Mouse (Mus musculus) megakaryocyte, embryonic 14.5 days (primary cell): ENCODE data around the gene Zbtb20.

Experiments used
- FLI1 ChIP-seq: IDR thresholded peaks from 2 replicates; pipeline ENCODE4 v1.6.1; 2012; ENCODE audit warnings: low read length, inconsistent platforms, mixed read lengths
- GATA1 ChIP-seq: IDR thresholded peaks from 3 replicates; pipeline ENCODE4 v1.6.1; 2012; ENCODE audit warnings: mixed read lengths, low read length, inconsistent platforms, borderline replicate concordance

DNA sequence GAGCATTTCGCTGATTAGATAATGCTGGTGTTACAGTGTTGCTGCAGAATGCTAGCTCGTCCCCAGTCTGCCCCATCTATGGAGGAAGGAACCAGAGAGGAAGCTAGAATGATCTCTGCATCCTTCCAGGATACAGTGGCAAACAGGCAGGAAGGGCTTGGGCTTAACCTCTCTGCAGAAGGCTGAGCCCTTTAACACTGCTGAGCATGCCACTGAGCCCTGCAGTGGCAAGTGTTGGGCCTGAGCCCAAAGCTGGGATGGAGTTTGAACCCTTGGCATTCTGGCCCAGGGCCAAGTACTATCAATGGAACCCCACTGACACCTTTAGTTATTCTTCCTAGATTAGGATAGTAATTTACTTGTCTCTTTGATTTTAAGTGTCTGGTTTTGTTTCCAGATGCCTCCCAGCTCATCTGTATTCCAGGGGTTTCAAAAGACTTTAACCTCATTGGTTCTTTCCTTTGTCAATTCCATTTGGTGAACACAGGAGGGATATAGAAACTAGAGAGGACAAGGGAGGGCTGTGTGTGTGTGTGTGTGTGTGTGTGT lies 532.0 kb downstream of the Zbtb20 start:
- TF ChIP-seq GATA1 (no peak), FLI1 (no peak)
